Mouse (Mus musculus) spleen, adult 2 months (tissue): ENCODE results near the gene Sfmbt2.

Experiments used
- CTCF ChIP-seq: fragments of 200-500 bp; IDR thresholded peaks from 2 replicates; pipeline ENCODE4 v1.5.1; 2011; ENCODE audit warnings: mild to moderate bottlenecking, inconsistent platforms; ENCODE audit not compliant: insufficient read depth, insufficient read length, insufficient replicate concordance; ENCODE audit errors: extremely low read depth
- POLR2A ChIP-seq: fragments of 200-500 bp; IDR thresholded peaks from 2 replicates; pipeline ENCODE4 v1.6.1; 2011; ENCODE audit warnings: low read depth, low read length, inconsistent platforms

DNA sequence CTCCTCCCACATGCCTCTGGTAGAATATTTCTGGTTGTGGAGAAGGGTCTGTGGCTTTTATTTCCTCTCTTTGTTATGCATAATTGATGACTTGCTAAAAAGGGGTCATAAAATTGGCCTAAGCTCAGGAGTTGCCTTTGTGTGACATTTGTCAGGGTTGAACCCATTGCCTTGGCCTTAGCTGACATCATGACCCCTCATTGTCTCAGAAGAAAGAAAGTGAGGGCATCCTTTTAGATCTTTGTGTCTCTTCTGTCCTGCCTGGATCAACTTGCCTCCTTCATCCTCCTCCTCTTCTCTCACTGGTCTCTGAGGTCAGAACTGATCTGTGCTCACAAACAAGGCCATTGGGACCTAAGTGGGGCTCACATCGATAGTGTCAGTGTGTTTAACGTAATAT, 35.8 kb downstream of the Sfmbt2 start:
- TF ChIP-seq CTCF (no peak), POLR2A (no peak)
